Mouse (Mus musculus) spleen, postnatal 36 days (tissue): Measurements from ENCODE around the gene Tatdn3.
A peak's percentile ranks its signal among the peaks of the same experiment; 100 is the strongest.
"Not testable (repeated sequence)": the region's sequence is repeated elsewhere in the genome, so short reads cannot be mapped to it uniquely, and the experiment has no call there.

Source experiments
- DNase-seq, 2 experiments: peaks; one replicate each; pipeline ENCODE4 v3.0.0; 2022; ENCODE audit warnings: low spot score in 2 of 2, mixed read lengths in 1 of 2

Tatdn3 gene

GRCm38 (mm10) chr1:191035649-191036048 is 27.1 kb downstream of the Tatdn3 start:
- DNase-seq = no peak

GRCm38 (mm10) chr1:191030922-191031425 is 31.8 kb downstream of the Tatdn3 start:
- not testable (repeated sequence) for DNase-seq

- DNase-seq = no peak
Measured at GRCm38 (mm10) chr1:191030182-191030581, 32.5 kb downstream of the Tatdn3 start.

- peak; percentile 99 for DNase-seq
Measured at GRCm38 (mm10) chr1:191026021-191026713, 36.6 kb downstream of the Tatdn3 start, which contains the start of gene Flvcr1. TSS of gene Flvcr1 (minus strand) at chr1:191026158.

GRCm38 (mm10) chr1:191025016-191026012 is 37.4 kb downstream of the Tatdn3 start:
- DNase-seq = peak in 1 of 2 experiments; percentile 6

- DNase-seq = not testable (repeated sequence)
Measured at GRCm38 (mm10) chr1:191023806-191024205, 38.9 kb downstream of the Tatdn3 start.

- no peak for DNase-seq
Measured at GRCm38 (mm10) chr1:191023140-191023539, 39.6 kb downstream of the Tatdn3 start.

- no peak for DNase-seq
Measured at GRCm38 (mm10) chr1:191021016-191021415, 41.7 kb downstream of the Tatdn3 start.

GRCm38 (mm10) chr1:191020217-191020924 is 42.4 kb downstream of the Tatdn3 start:
- DNase-seq = no peak

- no peak for DNase-seq
Measured at GRCm38 (mm10) chr1:191019803-191020202, 42.9 kb downstream of the Tatdn3 start.

GRCm38 (mm10) chr1:191014271-191014670 is 48.5 kb downstream of the Tatdn3 start:
- DNase-seq = no peak

- no peak for DNase-seq
Measured at GRCm38 (mm10) chr1:191008707-191009106, 54.0 kb downstream of the Tatdn3 start.

- DNase-seq = no peak
Measured at GRCm38 (mm10) chr1:191002201-191002600, 60.5 kb downstream of the Tatdn3 start.

GRCm38 (mm10) chr1:191000686-191001085 is 62.0 kb downstream of the Tatdn3 start:
- DNase-seq = no peak

- no peak for DNase-seq
Measured at GRCm38 (mm10) chr1:190998027-190998426, 64.7 kb downstream of the Tatdn3 start.

- no peak for DNase-seq
Measured at GRCm38 (mm10) chr1:190996346-190996877, 66.3 kb downstream of the Tatdn3 start.
